Mouse (Mus musculus) intestine, postnatal 0 days (tissue): Measurements from ENCODE around the gene Foxd2. TPM values are rescaled to one million over a fixed set of nuclear protein-coding genes. Genes with fewer than 3 reads are reported as not detected.

Experiments
- ATAC-seq: fragments of 200-750 bp; cut with Nextera tagmentation; 2 replicates; pipeline ENCODE4 v1.8.0; 2017; ENCODE audit warnings: mild to moderate bottlenecking, moderate TSS enrichment, moderate library complexity
- H3K27ac ChIP-seq: fragments of 300-500 bp; sonication (generic); 2 replicates; pipeline ENCODE4 v1.5.1; 2014; ENCODE audit warnings: mild to moderate bottlenecking, low read depth, low read length, moderate library complexity
- H3K27me3 ChIP-seq: fragments of 300-500 bp; sonication (generic); replicated peaks from 2 replicates; pipeline ENCODE4 v1.6.1; 2014; ENCODE audit warnings: low read length, mixed read lengths; ENCODE audit not compliant: control insufficient read depth, insufficient read depth
- H3K36me3 ChIP-seq: fragments of 300-500 bp; sonication (generic); 2 replicates; pipeline ENCODE4 v1.6.1; 2014; ENCODE audit warnings: mild to moderate bottlenecking, moderate library complexity; ENCODE audit not compliant: control insufficient read depth, insufficient read depth
- H3K4me1 ChIP-seq: fragments of 300-500 bp; sonication (generic); replicated peaks from 2 replicates; pipeline ENCODE4 v1.6.1; 2014; ENCODE audit warnings: antibody characterized with exemption, low read length, mixed read lengths; ENCODE audit not compliant: control insufficient read depth, insufficient read depth
- H3K4me2 ChIP-seq: fragments of 300-500 bp; sonication (generic); replicated peaks from 2 replicates; pipeline ENCODE4 v1.6.1; 2014; ENCODE audit warnings: low read depth, mild to moderate bottlenecking, moderate library complexity
- H3K4me3 ChIP-seq: fragments of 300-500 bp; sonication (generic); 2 replicates; pipeline ENCODE4 v1.5.1; 2014; ENCODE audit warnings: low read depth, low read length
- H3K9ac ChIP-seq: fragments of 300-500 bp; sonication (generic); 2 replicates; pipeline ENCODE4 v1.6.1; 2014; ENCODE audit warnings: mild to moderate bottlenecking, low read depth, low read length
- H3K9me3 ChIP-seq: fragments of 300-500 bp; sonication (generic); 2 replicates; pipeline ENCODE4 v1.6.1; 2016; ENCODE audit warnings: mixed run types; ENCODE audit not compliant: control insufficient read depth
- CTCF ChIP-seq: sonication (generic); IDR thresholded peaks from 2 replicates; pipeline ENCODE4 v1.5.1; 2016; ENCODE audit warnings: low read depth, mild to moderate bottlenecking, control low read depth, antibody characterized with exemption, moderate library complexity
- WGBS: fragments of 180-500 bp; shearing (Covaris S2); extraction: QIAGEN DNeasy Blood & Tissue Kit; methylation state at CpG from one replicate; pipeline ENCODE4 v1.1.7; 2014; 5-methylcytosine and 5-hydroxymethylcytosine counted together
- polyA plus RNA-seq: library from polyadenylated mRNA; unstranded; fragments of >200 nt; fragmentation: Nextera tagmentation; extraction: Ambion mirVana; gene quantifications from 2 replicates; pipeline ENCODE4 v1.2.1, GENCODE M21; 2015

Gene Foxd2
- polyA plus RNA-seq, 1 experiment from 2014 or later = 0.50 TPM

DNA sequence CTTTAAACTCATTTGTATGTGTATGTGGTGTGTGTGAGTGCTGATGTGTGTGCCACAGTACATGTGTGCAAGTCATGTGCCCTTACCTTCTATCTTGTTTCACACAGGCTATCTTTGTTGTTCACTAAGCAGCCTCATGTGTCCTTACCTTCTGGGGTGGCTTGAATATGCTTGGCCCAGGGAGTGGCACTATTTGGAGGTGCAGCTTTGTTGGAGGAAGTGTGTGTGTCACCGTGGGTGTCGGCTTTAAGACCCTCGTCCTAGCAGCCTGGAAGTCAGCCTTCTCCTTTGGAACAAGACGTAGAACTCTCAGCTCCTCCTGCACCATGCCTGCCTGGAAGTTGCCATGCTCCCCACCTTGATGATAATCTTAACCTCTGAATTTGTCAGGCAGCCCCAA, 37.7 kb upstream of the Foxd2 start:
- Histone ChIP-seq H3K27me3 (no peaks in the 10 kb centered on the region), H3K27ac (no peak overlapping the region), H3K4me3 (no peak overlapping the region), H3K36me3 (no peaks in the 10 kb centered on the region), H3K9ac (no peak overlapping the region), H3K4me2 (no peak overlapping the region), H3K4me1 (no peaks in the 10 kb centered on the region), H3K9me3 (no peaks in the 10 kb centered on the region)
- TF ChIP-seq CTCF = no peak
- ATAC-seq = no peak
- WGBS = 85% methylated on average over 4 of the region's 4 CpGs

DNA sequence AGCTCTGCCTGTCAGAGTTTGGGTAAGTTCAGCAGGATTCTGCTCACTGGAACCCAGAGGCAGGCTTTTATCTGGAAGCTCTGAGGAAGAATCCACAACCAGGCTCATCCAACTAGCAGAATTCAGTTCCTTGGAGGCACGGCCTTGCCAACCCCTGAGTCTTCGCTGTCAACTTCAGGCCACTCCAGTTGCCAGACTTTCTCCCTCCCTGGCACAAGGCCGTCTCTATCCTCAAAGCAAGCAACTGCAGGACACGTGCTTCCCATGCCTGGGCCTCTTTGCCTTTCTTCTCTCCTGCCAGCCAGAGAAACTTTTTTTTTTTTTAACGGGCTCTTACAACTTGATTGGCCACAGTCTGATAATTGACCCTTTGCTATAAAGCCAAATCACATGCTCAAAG, 36.3 kb upstream of the Foxd2 start:
- Histone ChIP-seq H3K27ac (no peak overlapping the region), H3K4me3 (no peak overlapping the region), H3K36me3 (no peaks in the 10 kb centered on the region), H3K9ac (no peak overlapping the region), H3K4me1 (no peaks in the 10 kb centered on the region), H3K9me3 (no peaks in the 10 kb centered on the region), H3K4me2 (no peak overlapping the region), H3K27me3 (no peaks in the 10 kb centered on the region)
- ATAC-seq = no peak
- 39% methylated on average over 5 of the region's 5 CpGs for WGBS
- TF ChIP-seq CTCF = no peak

DNA sequence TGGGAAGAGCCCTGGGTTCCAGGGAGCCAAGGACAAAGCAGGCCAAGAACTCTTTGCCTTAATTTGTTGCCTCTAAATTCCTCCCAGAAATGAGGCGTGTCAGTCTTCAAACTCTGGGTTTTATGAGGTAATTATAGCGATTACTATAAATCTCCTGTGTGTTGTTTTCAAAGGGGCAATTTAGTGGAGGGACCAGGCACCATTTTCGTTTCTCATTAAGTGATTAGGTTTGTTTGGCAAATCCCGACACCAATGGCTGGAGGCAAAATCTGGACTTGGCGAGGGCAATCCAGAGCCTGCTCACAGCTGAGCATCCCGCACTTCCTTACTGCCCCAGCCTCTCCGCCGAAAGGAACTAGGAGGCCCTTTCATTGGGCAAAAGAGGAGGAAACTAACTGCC, 33.9 kb upstream of the Foxd2 start:
- Histone ChIP-seq H3K36me3 (no peaks in the 10 kb centered on the region), H3K9ac (no peak overlapping the region), H3K27ac (no peak overlapping the region), H3K4me3 (no peak overlapping the region), H3K4me1 (no peaks in the 10 kb centered on the region), H3K4me2 (no peak overlapping the region), H3K27me3 (no peaks in the 10 kb centered on the region; the same call in 1 of the 2 replicates), H3K9me3 (no peaks in the 10 kb centered on the region)
- no peak for TF ChIP-seq CTCF
- 35% methylated on average over 8 of the region's 8 CpGs for WGBS
- no peak for ATAC-seq

DNA sequence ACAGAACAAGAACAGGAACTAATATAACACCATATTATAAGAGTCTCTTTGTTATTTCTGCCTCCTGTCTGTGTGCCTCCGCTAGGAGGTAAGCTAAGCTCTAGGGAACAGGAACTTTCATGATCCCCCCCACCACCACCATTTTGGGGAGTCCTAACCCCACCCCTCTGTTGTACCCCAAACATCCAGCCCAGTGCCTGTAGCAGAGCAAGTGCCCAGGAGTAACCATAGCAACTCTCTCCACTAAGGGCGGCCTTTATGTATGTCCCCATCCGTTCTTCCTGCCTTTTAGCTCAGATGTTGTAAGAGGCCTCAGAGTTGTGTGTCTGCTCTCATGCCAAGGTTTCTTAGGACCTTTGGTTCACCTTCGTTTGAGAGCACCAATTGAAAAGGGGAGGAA, 33.4 kb upstream of the Foxd2 start:
- H3K27ac ChIP-seq = no peak overlapping the region
- H3K4me1 ChIP-seq = no peaks in the 10 kb centered on the region
- H3K4me2 ChIP-seq = no peak overlapping the region
- no peak for TF ChIP-seq CTCF
- no peak overlapping the region for H3K4me3 ChIP-seq
- ATAC-seq = no peak
- H3K27me3 ChIP-seq = no peaks in the 10 kb centered on the region; the same call in 1 of the 2 replicates
- no peaks in the 10 kb centered on the region for H3K9me3 ChIP-seq
- WGBS = 56% methylated on average over 4 of the region's 4 CpGs
- H3K9ac ChIP-seq = no peak overlapping the region
- no peaks in the 10 kb centered on the region for H3K36me3 ChIP-seq

DNA sequence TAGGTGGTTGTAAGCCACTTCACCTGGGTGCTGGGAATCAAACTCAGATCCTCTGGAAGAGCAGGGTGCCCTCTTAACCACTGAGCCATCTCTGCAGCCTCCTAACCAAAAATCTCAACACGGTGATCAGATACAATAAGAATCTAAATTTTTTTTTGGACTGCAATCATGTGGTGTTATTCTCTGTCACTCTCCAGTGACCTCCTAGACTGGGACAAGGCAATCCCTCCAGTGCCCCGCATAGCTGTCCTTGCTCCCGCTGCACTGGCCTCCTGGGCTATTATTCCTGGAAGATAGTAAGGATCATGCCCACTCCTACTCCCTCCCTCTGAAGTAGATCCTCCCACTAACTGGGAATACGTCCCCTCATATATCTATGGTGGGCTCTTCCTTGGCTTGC, 32.6 kb upstream of the Foxd2 start:
- ATAC-seq = no peak
- no peak for TF ChIP-seq CTCF

DNA sequence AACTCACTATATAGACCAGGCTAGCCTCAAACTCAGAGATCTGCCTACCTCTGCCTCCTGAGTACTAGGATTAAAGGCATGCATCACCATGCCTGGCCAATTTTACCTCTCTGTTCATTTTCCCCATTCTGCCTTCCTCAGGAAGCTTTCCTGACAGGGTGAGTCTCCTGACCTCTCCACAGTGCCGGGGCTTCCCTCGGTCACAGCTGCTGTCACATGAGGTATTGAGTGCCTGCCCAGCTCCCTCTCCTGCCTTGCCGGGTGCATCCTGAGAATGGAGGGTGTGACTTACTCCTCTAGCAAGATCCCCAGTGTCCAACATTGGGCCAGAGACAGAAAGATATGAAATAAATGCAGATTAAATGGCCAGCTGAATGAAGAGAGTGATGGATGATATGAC, 29.6 kb upstream of the Foxd2 start:
- no peak overlapping the region for H3K27ac ChIP-seq
- no peaks in the 10 kb centered on the region; the same call in 1 of the 2 replicates for H3K27me3 ChIP-seq
- WGBS = 60% methylated on average over 3 of the region's 3 CpGs
- H3K4me1 ChIP-seq = no peaks in the 10 kb centered on the region
- no peaks in the 10 kb centered on the region for H3K9me3 ChIP-seq
- ATAC-seq = no peak
- no peak overlapping the region for H3K4me3 ChIP-seq
- TF ChIP-seq CTCF = no peak
- H3K9ac ChIP-seq = no peak overlapping the region
- H3K4me2 ChIP-seq = no peak overlapping the region
- H3K36me3 ChIP-seq = no peaks in the 10 kb centered on the region

More for the DNA sequence above, 32.6 kb upstream of the Foxd2 start:
- H3K4me2 ChIP-seq = no peak overlapping the region
- WGBS = 87% methylated on average over 4 of the region's 4 CpGs
- H3K9me3 ChIP-seq = no peaks in the 10 kb centered on the region
- no peak overlapping the region for H3K9ac ChIP-seq
- no peaks in the 10 kb centered on the region; the same call in 1 of the 2 replicates for H3K27me3 ChIP-seq
- no peaks in the 10 kb centered on the region for H3K4me1 ChIP-seq
- H3K4me3 ChIP-seq = no peak overlapping the region
- no peaks in the 10 kb centered on the region for H3K36me3 ChIP-seq
- H3K27ac ChIP-seq = no peak overlapping the region

DNA sequence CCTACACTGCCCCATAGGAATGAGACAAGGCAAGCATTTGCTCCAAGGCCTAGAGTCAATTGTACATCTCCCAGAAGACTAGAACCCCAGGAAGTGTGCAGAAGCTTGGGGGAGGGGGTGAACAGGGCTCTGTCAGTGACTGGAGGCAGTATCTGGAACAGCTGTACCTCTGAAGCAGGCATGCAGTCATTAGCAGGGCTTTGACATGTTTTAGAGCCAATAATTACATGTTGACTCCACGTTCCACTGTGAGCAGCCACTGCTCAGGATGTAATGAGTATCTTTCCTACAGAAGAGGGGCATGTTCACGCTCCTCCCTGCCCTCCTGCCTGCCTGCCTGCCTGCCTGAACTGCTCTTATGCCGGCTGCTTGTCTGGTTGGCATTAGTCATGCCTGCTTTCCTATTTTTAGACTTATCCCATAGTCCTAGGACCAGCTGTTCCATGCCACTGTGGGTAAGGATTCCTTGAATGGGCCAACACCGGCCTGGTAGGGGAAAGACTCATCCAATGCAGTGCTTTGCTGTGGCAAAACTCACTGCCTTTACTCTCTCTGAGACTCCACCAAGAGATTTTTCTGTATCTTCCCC, 28.9 kb upstream of the Foxd2 start:
- Histone ChIP-seq H3K9ac (no peak overlapping the region), H3K27me3 (no peaks in the 10 kb centered on the region; the same call in 1 of the 2 replicates), H3K27ac (no peak overlapping the region), H3K36me3 (no peaks in the 10 kb centered on the region), H3K9me3 (no peaks in the 10 kb centered on the region), H3K4me2 (no peak overlapping the region), H3K4me1 (no peaks in the 10 kb centered on the region), H3K4me3 (no peak overlapping the region)
- TF ChIP-seq CTCF = no peak
- 75% methylated on average over 4 of the region's 4 CpGs for WGBS
- no peak for ATAC-seq
